Mouse (Mus musculus) kidney, embryonic 16.5 days (tissue): ENCODE data around the gene Ahr. TPM values are rescaled to one million over a fixed set of nuclear protein-coding genes. Genes with fewer than 3 reads are reported as not detected.
A peak's percentile ranks its signal among the peaks of the same experiment; 100 is the strongest.

Experiments
- ATAC-seq: fragments of 200-750 bp; cut with Nextera tagmentation; 2 replicates; pipeline ENCODE4 v1.8.0; 2017; ENCODE audit warnings: moderate TSS enrichment; ENCODE audit not compliant: low FRiP score, low TSS enrichment
- H3K27ac ChIP-seq: fragments of 300-500 bp; sonication (generic); 2 replicates; pipeline ENCODE4 v1.5.1; 2014; ENCODE audit warnings: low read length
- H3K27me3 ChIP-seq: fragments of 300-500 bp; sonication (generic); 2 replicates; pipeline ENCODE4 v1.6.1; 2014; ENCODE audit warnings: low read length, control low read depth, mixed read lengths; ENCODE audit not compliant: insufficient read depth
- H3K36me3 ChIP-seq: fragments of 300-500 bp; sonication (generic); 2 replicates; pipeline ENCODE4 v1.6.1; 2014; ENCODE audit warnings: low read length, control low read depth, mixed read lengths; ENCODE audit not compliant: insufficient read depth
- H3K4me1 ChIP-seq: fragments of 300-500 bp; sonication (generic); 2 replicates; pipeline ENCODE4 v1.6.1; 2014; ENCODE audit warnings: low read length, control low read depth, mixed read lengths; ENCODE audit not compliant: insufficient read depth
- H3K4me2 ChIP-seq: fragments of 300-500 bp; sonication (generic); replicated peaks from 2 replicates; pipeline ENCODE4 v1.6.1; 2014; ENCODE audit warnings: low read depth, low read length
- H3K4me3 ChIP-seq: fragments of 300-500 bp; sonication (generic); 2 replicates; pipeline ENCODE4 v1.5.1; 2014; ENCODE audit warnings: mild to moderate bottlenecking, low read length
- H3K9ac ChIP-seq: fragments of 300-500 bp; sonication (generic); replicated peaks from 2 replicates; pipeline ENCODE4 v1.6.1; 2014; ENCODE audit warnings: low read length
- H3K9me3 ChIP-seq: fragments of 300-500 bp; sonication (generic); 2 replicates; pipeline ENCODE4 v1.6.1; 2016; ENCODE audit warnings: low read length, control low read depth
- WGBS: fragments of 180-500 bp; shearing (Covaris S2); extraction: QIAGEN DNeasy Blood & Tissue Kit; methylation state at CpG from one replicate; pipeline ENCODE4 v1.1.7; 2014; 5-methylcytosine and 5-hydroxymethylcytosine counted together
- polyA plus RNA-seq: library from polyadenylated mRNA; unstranded; fragments of >200 nt; fragmentation: Nextera tagmentation; extraction: Ambion mirVana; gene quantifications from 2 replicates; pipeline ENCODE4 v1.2.1, GENCODE M21; 2015

Gene Ahr
- polyA plus RNA-seq, 1 experiment from 2014 or later: 7.5 TPM

- whole genome bisulfite sequencing: 76% methylated on average over 3 of the region's 3 CpGs
- no peak overlapping the region for H3K9ac ChIP-seq
- no peak for ATAC-seq
- H3K4me2 ChIP-seq: no peak overlapping the region
- no peaks in the 10 kb centered on the region for H3K36me3 ChIP-seq
- H3K4me3 ChIP-seq: no peak overlapping the region
- no peaks in the 10 kb centered on the region for H3K27me3 ChIP-seq
- H3K27ac ChIP-seq: no peak overlapping the region
- no peaks in the 10 kb centered on the region for H3K9me3 ChIP-seq
- peaks cover 5% of the 10 kb centered on the region; the same call in 1 of the 2 replicates for H3K4me1 ChIP-seq
These were observed 8.0 kb upstream of the Ahr start for GRCm38 (mm10) chr12:35542836-35543235.

GRCm38 (mm10) chr12:35538843-35539242 lies 4.0 kb upstream of the Ahr start:
- H3K4me3 ChIP-seq: no peak overlapping the region
- peak; percentile 62; the same call in 1 of the 2 replicates for ATAC-seq
- no peak overlapping the region for H3K9ac ChIP-seq
- H3K4me1 ChIP-seq: peaks cover 5% of the 10 kb centered on the region; the same call in 1 of the 2 replicates
- no peaks in the 10 kb centered on the region for H3K27me3 ChIP-seq
- no peaks in the 10 kb centered on the region for H3K36me3 ChIP-seq
- no peak overlapping the region for H3K27ac ChIP-seq
- H3K9me3 ChIP-seq: no peaks in the 10 kb centered on the region
- WGBS: 31% methylated on average over 3 of the region's 3 CpGs
- H3K4me2 ChIP-seq: no peak overlapping the region

GRCm38 (mm10) chr12:35534114-35534753 lies 604 bp downstream of the Ahr start:
- peak; percentile 77 for ATAC-seq
- Histone ChIP-seq H3K9ac (peak overlapping the region; percentile 84), H3K27ac (peak overlapping the region; percentile 72), H3K4me2 (peak overlapping the region; percentile 89), H3K9me3 (no peaks in the 10 kb centered on the region), H3K4me1 (peaks cover 5% of the 10 kb centered on the region; the same call in 1 of the 2 replicates), H3K27me3 (no peaks in the 10 kb centered on the region), H3K36me3 (no peaks in the 10 kb centered on the region), H3K4me3 (peak overlapping the region; percentile 74)
- under 1% methylated on average over 44 of the region's 49 CpGs for WGBS

- H3K27ac ChIP-seq: no peak overlapping the region
These were observed 1.1 kb downstream of the Ahr start for GRCm38 (mm10) chr12:35533748-35534113.

GRCm38 (mm10) chr12:35533133-35533532 lies 1.7 kb downstream of the Ahr start:
- H3K9ac ChIP-seq: 0 out of 2 replicates have a peak overlapping the region, but pooled peaks have one; percentile 35
- H3K4me1 ChIP-seq: no peaks in the 10 kb centered on the region
- WGBS: 55% methylated on average over 5 of the region's 5 CpGs
- no peaks in the 10 kb centered on the region for H3K27me3 ChIP-seq
- no peak for ATAC-seq
- no peaks in the 10 kb centered on the region for H3K9me3 ChIP-seq
- peak overlapping the region; percentile 27 for H3K4me3 ChIP-seq
- peak overlapping the region; percentile 29; the same call in 1 of the 2 replicates for H3K4me2 ChIP-seq
- no peaks in the 10 kb centered on the region for H3K36me3 ChIP-seq
- H3K27ac ChIP-seq: no peak overlapping the region

More at GRCm38 (mm10) chr12:35533748-35534113, 1.1 kb downstream of the Ahr start:
- Histone ChIP-seq H3K4me2 (peak overlapping the region; percentile 89), H3K4me3 (peak overlapping the region; percentile 74), H3K9ac (peak overlapping the region; percentile 84), H3K4me1 (peaks cover under 1% of the 10 kb centered on the region; the same call in 1 of the 2 replicates), H3K36me3 (no peaks in the 10 kb centered on the region), H3K9me3 (no peaks in the 10 kb centered on the region), H3K27me3 (no peaks in the 10 kb centered on the region)
- ATAC-seq: no peak

- Histone ChIP-seq H3K27ac (no peak overlapping the region), H3K9me3 (no peaks in the 10 kb centered on the region), H3K9ac (no peak overlapping the region), H3K4me3 (no peak overlapping the region), H3K4me2 (peak overlapping the region; percentile 14), H3K27me3 (no peaks in the 10 kb centered on the region), H3K4me1 (peaks cover 4% of the 10 kb centered on the region; the same call in 1 of the 2 replicates), H3K36me3 (no peaks in the 10 kb centered on the region)
- WGBS: 18% methylated on average over 5 of the region's 5 CpGs
- no peak for ATAC-seq
These were observed 2.7 kb downstream of the Ahr start for GRCm38 (mm10) chr12:35532151-35532550.

- Histone ChIP-seq H3K4me1 (peaks cover 7% of the 10 kb centered on the region), H3K27me3 (no peaks in the 10 kb centered on the region), H3K9ac (no peak overlapping the region), H3K9me3 (no peaks in the 10 kb centered on the region), H3K36me3 (no peaks in the 10 kb centered on the region), H3K4me2 (no peak overlapping the region), H3K4me3 (no peak overlapping the region), H3K27ac (no peak overlapping the region)
- no peak for ATAC-seq
These were observed 4.3 kb downstream of the Ahr start for GRCm38 (mm10) chr12:35530587-35530986.

- Histone ChIP-seq H3K27me3 (no peaks in the 10 kb centered on the region), H3K4me3 (no peak overlapping the region), H3K4me1 (peaks cover 7% of the 10 kb centered on the region), H3K4me2 (no peak overlapping the region), H3K36me3 (0 out of 2 replicates have a peak, but pooled peaks cover 6% of the 10 kb centered on the region), H3K9me3 (no peaks in the 10 kb centered on the region), H3K27ac (no peak overlapping the region), H3K9ac (no peak overlapping the region)
- 64% methylated on average over 6 of the region's 6 CpGs for WGBS
- no peak for ATAC-seq
These were observed 7.4 kb downstream of the Ahr start for GRCm38 (mm10) chr12:35527429-35527828.

- H3K9me3 ChIP-seq: no peaks in the 10 kb centered on the region
- no peak for ATAC-seq
- H3K4me2 ChIP-seq: no peak overlapping the region
- H3K9ac ChIP-seq: no peak overlapping the region
- WGBS: 82% methylated on average over 9 of the region's 9 CpGs
- H3K4me3 ChIP-seq: no peak overlapping the region
- H3K27ac ChIP-seq: no peak overlapping the region
- no peaks in the 10 kb centered on the region for H3K27me3 ChIP-seq
- peaks cover 7% of the 10 kb centered on the region for H3K4me1 ChIP-seq
- H3K36me3 ChIP-seq: peaks cover 11% of the 10 kb centered on the region; the same call in 1 of the 2 replicates
These were observed 12.2 kb downstream of the Ahr start for GRCm38 (mm10) chr12:35522585-35523103.

- no peak overlapping the region for H3K9ac ChIP-seq
- H3K9me3 ChIP-seq: no peaks in the 10 kb centered on the region
- WGBS: 52% methylated on average over 3 of the region's 3 CpGs
- H3K27ac ChIP-seq: peak overlapping the region; percentile 39; the same call in 1 of the 2 replicates
- no peak overlapping the region for H3K4me3 ChIP-seq
- ATAC-seq: peak; percentile 54; the same call in 1 of the 2 replicates
- H3K27me3 ChIP-seq: no peaks in the 10 kb centered on the region
- H3K4me2 ChIP-seq: no peak overlapping the region
- H3K36me3 ChIP-seq: 0 out of 2 replicates have a peak, but pooled peaks cover 6% of the 10 kb centered on the region
- 0 out of 2 replicates have a peak, but pooled peaks cover 3% of the 10 kb centered on the region for H3K4me1 ChIP-seq
These were observed 19.2 kb downstream of the Ahr start for GRCm38 (mm10) chr12:35515621-35516020.
